Mouse (Mus musculus) lung, postnatal 0 days (tissue): ENCODE results near the gene Pole3.

Experiments used
- CTCF ChIP-seq: IDR thresholded peaks from 2 replicates; pipeline ENCODE4 v1.5.1; 2016; ENCODE audit warnings: antibody characterized with exemption, mild to moderate bottlenecking
- EP300 ChIP-seq: IDR thresholded peaks from 2 replicates; pipeline ENCODE4 v1.6.1; 2016; ENCODE audit warnings: antibody characterized with exemption, mild to moderate bottlenecking, control low read depth

DNA sequence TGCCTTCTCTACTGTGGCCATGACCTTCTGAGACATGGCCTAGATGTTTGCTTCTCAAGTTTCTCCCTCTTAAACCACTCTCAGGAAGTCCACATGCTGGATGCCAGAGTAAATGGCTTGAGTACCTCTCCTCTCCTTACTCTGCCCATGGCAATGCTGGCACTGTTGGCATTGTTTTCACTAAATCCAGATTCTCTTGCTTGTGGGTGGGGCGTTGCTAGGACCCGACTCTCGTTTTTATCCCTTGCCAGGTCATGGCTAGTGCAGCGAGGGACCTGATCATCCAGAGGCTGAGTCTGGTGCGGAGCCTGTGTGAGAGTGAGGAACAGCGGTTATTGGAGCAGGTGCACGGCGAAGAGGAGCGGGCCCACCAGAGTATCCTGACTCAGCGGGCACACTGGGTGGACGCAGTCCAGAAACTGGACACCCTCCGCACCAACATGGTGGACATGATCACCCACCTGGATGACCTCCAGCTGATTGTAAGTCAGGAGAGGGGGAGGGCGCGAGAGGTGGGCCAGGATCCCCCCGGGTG is 38.6 kb downstream of the Pole3 start:
- TF ChIP-seq CTCF (no peak), EP300 (no peak)
